Mouse (Mus musculus) neural tube, embryonic 13.5 days (tissue): ENCODE measurements at regions not wholly inside any gene's neighbourhood (a gene's known extent, or its start where the extent isn't known, plus 50 kb on each side); places are given as distances from the start of the nearest gene placed in this dataset.
A peak's percentile ranks its signal among the peaks of the same experiment; 100 is the strongest.
"Not testable (repeated sequence)": the region's sequence is repeated elsewhere in the genome, so short reads cannot be mapped to it uniquely, and the experiment has no call there.

Experiments used
- ATAC-seq: fragments of 200-750 bp; cut with Nextera tagmentation; 2 replicates; pipeline ENCODE4 v1.8.0; 2017; ENCODE audit warnings: low read depth, mild to moderate bottlenecking, moderate TSS enrichment, moderate library complexity
- H3K27ac ChIP-seq: fragments of 300-500 bp; sonication (generic); replicated peaks from 2 replicates; pipeline ENCODE4 v1.5.1; 2015; ENCODE audit warnings: moderate library complexity, mild to moderate bottlenecking, inconsistent platforms
- H3K27me3 ChIP-seq: fragments of 300-500 bp; sonication (generic); 2 replicates; pipeline ENCODE4 v1.6.1; 2015; ENCODE audit warnings: mild to moderate bottlenecking, inconsistent platforms
- H3K36me3 ChIP-seq: fragments of 300-500 bp; sonication (generic); 2 replicates; pipeline ENCODE4 v1.6.1; 2015; ENCODE audit warnings: mild to moderate bottlenecking, inconsistent platforms
- H3K4me1 ChIP-seq: fragments of 300-500 bp; sonication (generic); replicated peaks from 2 replicates; pipeline ENCODE4 v1.6.1; 2015; ENCODE audit warnings: inconsistent platforms
- H3K4me2 ChIP-seq: fragments of 300-500 bp; sonication (generic); 2 replicates; pipeline ENCODE4 v1.6.1; 2015; ENCODE audit warnings: inconsistent platforms, mild to moderate bottlenecking, moderate library complexity
- H3K4me3 ChIP-seq: fragments of 300-500 bp; sonication (generic); 2 replicates; pipeline ENCODE4 v1.5.1; 2015; ENCODE audit warnings: mild to moderate bottlenecking, inconsistent platforms
- H3K9ac ChIP-seq: fragments of 300-500 bp; sonication (generic); 2 replicates; pipeline ENCODE4 v1.6.1; 2015; ENCODE audit warnings: moderate library complexity, mild to moderate bottlenecking, inconsistent platforms
- H3K9me3 ChIP-seq: fragments of 300-500 bp; sonication (generic); 2 replicates; pipeline ENCODE4 v1.6.1; 2016; ENCODE audit warnings: inconsistent platforms
- WGBS: fragments of 180-500 bp; shearing (Covaris S2); methylation state at CpG from one replicate; pipeline ENCODE4 v1.1.7; 2015; 5-methylcytosine and 5-hydroxymethylcytosine counted together

DNA sequence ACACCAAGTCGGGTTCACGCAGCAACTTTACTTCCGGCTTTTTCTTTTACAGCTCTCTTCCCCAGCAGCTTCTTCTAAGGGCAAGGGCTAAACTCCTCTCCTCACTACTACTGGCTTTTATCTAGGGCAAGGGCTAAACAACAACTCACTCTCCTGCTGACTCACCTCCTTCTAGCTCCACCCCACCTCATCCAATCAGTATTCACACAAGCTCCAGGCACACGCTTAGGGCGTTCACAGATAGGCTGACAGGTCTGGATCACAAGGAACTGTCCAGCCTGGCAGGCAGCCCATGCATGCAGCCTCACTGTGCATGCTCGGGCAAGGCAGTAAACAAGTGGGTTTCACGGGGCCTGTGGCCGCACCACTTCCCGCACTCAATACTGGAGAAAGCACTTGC is 116.9 kb downstream of the 1700129C05Rik start:
- H3K4me1 ChIP-seq, ATAC-seq, H3K9me3 ChIP-seq, H3K9ac ChIP-seq, H3K36me3 ChIP-seq, H3K27ac ChIP-seq, H3K4me2 ChIP-seq, H3K27me3 ChIP-seq, H3K4me3 ChIP-seq: not testable (repeated sequence)
- 69% methylated on average over 9 of the region's 9 CpGs for WGBS

- H3K9ac ChIP-seq = no peak overlapping the region
- no peaks in the 10 kb centered on the region for H3K36me3 ChIP-seq
- no peaks in the 10 kb centered on the region for H3K4me1 ChIP-seq
- WGBS = 91% methylated on average over 3 of the region's 3 CpGs
- no peak overlapping the region for H3K4me3 ChIP-seq
- no peak overlapping the region for H3K27ac ChIP-seq
- H3K9me3 ChIP-seq = no peaks in the 10 kb centered on the region
- no peak for ATAC-seq
- H3K4me2 ChIP-seq = no peak overlapping the region
- H3K27me3 ChIP-seq = no peaks in the 10 kb centered on the region
Observed at GRCm38 (mm10) chr14:59009534-59009933, 133.2 kb downstream of the 1700129C05Rik start.

DNA sequence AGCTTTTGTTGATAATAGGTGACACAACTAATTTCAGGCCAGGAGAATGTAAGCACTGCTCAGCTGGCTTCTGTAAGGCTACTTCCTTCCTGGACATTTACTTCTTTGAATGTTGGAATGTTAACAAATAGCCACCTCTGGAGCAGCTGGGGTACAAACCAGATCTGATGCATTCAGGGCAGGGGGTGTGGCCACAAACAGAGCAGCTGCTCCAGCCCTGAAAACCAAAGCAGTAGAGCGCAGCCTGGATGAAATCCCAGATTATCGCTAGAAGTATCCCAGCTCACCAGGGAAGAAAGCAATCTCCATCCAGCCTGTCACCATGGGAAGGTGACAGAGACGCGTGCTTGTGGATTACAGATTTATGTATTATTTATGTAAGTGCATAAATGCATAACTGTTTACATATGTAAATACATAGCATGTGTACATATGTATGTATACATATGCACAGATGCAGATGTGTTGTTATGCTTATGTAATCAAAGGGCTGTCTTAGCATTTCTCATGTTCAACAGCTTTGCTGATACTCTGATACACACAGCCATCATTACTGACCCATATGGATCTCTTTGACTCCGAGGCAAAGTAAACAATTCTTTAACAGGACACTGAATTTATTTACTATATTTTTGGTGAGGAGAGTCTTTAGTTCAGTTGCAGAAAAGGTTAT is 143.5 kb downstream of the 1700129C05Rik start:
- H3K36me3 ChIP-seq = no peaks in the 10 kb centered on the region
- no peaks in the 10 kb centered on the region for H3K9me3 ChIP-seq
- H3K27ac ChIP-seq = no peak overlapping the region
- 70% methylated on average over 5 of the region's 5 CpGs for WGBS
- H3K9ac ChIP-seq = no peak overlapping the region
- no peak for ATAC-seq
- H3K27me3 ChIP-seq = no peaks in the 10 kb centered on the region
- no peak overlapping the region for H3K4me3 ChIP-seq
- no peak overlapping the region for H3K4me2 ChIP-seq
- H3K4me1 ChIP-seq = no peaks in the 10 kb centered on the region

DNA sequence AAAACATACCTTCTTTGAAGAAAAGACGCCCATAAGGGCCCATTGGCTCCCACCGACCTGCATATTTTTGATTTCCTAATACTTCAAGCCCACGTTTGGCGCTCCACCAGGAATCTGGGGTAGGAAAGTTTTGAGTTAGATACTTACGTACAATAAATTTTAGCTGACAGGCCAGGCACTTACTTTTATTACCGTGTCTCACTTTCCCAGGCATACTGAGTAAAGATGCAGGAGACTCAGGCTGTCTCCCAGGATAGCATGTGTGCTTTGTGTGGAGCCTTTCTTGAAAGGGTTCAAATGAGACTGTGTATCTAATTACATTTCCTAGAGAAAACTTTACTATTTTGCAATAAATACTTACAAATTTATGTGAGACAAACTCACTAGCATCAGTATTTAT is 147.7 kb downstream of the 1700129C05Rik start:
- H3K36me3 ChIP-seq = no peaks in the 10 kb centered on the region
- H3K27ac ChIP-seq = no peak overlapping the region
- H3K4me2 ChIP-seq = no peak overlapping the region
- no peak for ATAC-seq
- no peaks in the 10 kb centered on the region for H3K27me3 ChIP-seq
- H3K4me1 ChIP-seq = no peaks in the 10 kb centered on the region
- H3K4me3 ChIP-seq = no peak overlapping the region
- WGBS = 72% methylated on average over 6 of the region's 6 CpGs
- H3K9ac ChIP-seq = no peak overlapping the region
- H3K9me3 ChIP-seq = no peaks in the 10 kb centered on the region

- H3K27me3 ChIP-seq = peaks cover 2% of the 10 kb centered on the region
- no peak for ATAC-seq
- H3K9me3 ChIP-seq = no peaks in the 10 kb centered on the region
- no peak overlapping the region for H3K4me3 ChIP-seq
- H3K9ac ChIP-seq = no peak overlapping the region
- 84% methylated on average over 5 of the region's 5 CpGs for WGBS
- H3K27ac ChIP-seq = no peak overlapping the region
- no peak overlapping the region for H3K4me2 ChIP-seq
- H3K36me3 ChIP-seq = no peaks in the 10 kb centered on the region
- H3K4me1 ChIP-seq = peaks cover 20% of the 10 kb centered on the region
Observed at GRCm38 (mm10) chr14:58989644-58990217, 153.0 kb downstream of the 1700129C05Rik start.

GRCm38 (mm10) chr14:58987688-58988087 is 155.0 kb downstream of the 1700129C05Rik start:
- Histone ChIP-seq H3K4me2 (no peak overlapping the region), H3K4me3 (no peak overlapping the region), H3K9ac (no peak overlapping the region), H3K36me3 (no peaks in the 10 kb centered on the region), H3K27ac (no peak overlapping the region), H3K9me3 (no peaks in the 10 kb centered on the region), H3K4me1 (peaks cover 20% of the 10 kb centered on the region), H3K27me3 (peaks cover 2% of the 10 kb centered on the region)
- ATAC-seq = no peak
- 5% methylated on average over 8 of the region's 8 CpGs for WGBS

DNA sequence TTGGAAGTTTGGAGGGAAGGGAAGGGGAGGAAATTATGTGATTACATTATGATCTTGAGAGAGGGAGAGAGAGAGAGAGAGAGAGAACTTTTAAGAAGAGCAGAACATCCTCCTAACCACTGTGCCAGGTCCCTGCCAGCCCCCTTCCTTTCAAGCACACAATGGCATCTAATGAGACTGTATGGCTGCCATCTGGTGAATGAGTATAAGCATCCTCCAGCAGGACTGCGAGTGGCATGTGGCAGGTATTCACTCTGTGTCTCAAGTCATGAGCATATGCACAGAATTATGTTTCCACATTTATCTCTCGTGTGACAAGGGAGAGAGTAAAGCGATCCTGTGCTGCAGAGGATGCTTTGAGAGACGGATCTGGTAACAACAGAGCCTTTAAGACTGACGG is 156.9 kb downstream of the 1700129C05Rik start:
- 0 out of 2 replicates have a peak, but pooled peaks have one; percentile 43 for ATAC-seq
- Histone ChIP-seq H3K9ac (no peak overlapping the region), H3K4me1 (peaks cover 20% of the 10 kb centered on the region), H3K4me3 (no peak overlapping the region), H3K36me3 (no peaks in the 10 kb centered on the region), H3K9me3 (no peaks in the 10 kb centered on the region), H3K4me2 (no peak overlapping the region), H3K27ac (no peak overlapping the region), H3K27me3 (peaks cover 2% of the 10 kb centered on the region)
- WGBS = 55% methylated on average over 5 of the region's 5 CpGs

DNA sequence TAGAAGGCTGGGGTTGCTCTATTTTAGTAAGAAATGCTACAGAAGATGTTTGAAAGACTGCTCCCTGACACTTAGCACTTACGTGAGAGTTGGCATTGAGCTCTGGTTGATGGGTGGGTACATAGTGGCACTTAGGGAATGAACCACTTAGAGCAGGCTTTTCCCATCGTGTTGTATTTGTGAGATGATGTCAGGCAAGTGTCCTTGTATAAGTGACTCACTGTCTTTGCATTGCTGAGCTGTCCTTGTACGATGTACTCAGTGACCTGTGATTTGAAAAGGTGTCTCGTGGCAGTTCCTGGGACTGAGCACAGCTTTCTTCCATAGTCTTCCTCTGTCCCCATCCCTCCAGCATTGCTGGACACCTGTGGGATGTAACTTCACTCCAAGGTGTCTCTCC is 165.9 kb downstream of the 1700129C05Rik start:
- Histone ChIP-seq H3K36me3 (no peaks in the 10 kb centered on the region), H3K4me2 (no peak overlapping the region), H3K27ac (no peak overlapping the region), H3K9me3 (no peaks in the 10 kb centered on the region; the same call in 1 of the 2 replicates), H3K4me1 (no peaks in the 10 kb centered on the region), H3K4me3 (no peak overlapping the region), H3K9ac (no peak overlapping the region), H3K27me3 (no peaks in the 10 kb centered on the region)
- ATAC-seq = no peak
- 92% methylated on average over 4 of the region's 4 CpGs for WGBS

- no peak overlapping the region for H3K9ac ChIP-seq
- no peaks in the 10 kb centered on the region for H3K27me3 ChIP-seq
- no peaks in the 10 kb centered on the region; the same call in 1 of the 2 replicates for H3K9me3 ChIP-seq
- H3K27ac ChIP-seq = no peak overlapping the region
- no peak overlapping the region for H3K4me3 ChIP-seq
- no peak overlapping the region for H3K4me2 ChIP-seq
- no peaks in the 10 kb centered on the region for H3K4me1 ChIP-seq
- H3K36me3 ChIP-seq = no peaks in the 10 kb centered on the region
- ATAC-seq = no peak
- 69% methylated on average over 3 of the region's 3 CpGs for whole genome bisulfite sequencing
Observed at GRCm38 (mm10) chr14:58969248-58969647, 173.4 kb downstream of the 1700129C05Rik start.

- Histone ChIP-seq H3K9ac (no peak overlapping the region), H3K36me3 (no peaks in the 10 kb centered on the region), H3K4me1 (no peaks in the 10 kb centered on the region), H3K4me3 (no peak overlapping the region), H3K4me2 (no peak overlapping the region), H3K9me3 (no peaks in the 10 kb centered on the region), H3K27me3 (no peaks in the 10 kb centered on the region), H3K27ac (no peak overlapping the region)
- WGBS = 86% methylated on average over 5 of the region's 5 CpGs
- ATAC-seq = no peak
Observed at GRCm38 (mm10) chr14:58967975-58968374, 174.7 kb downstream of the 1700129C05Rik start.

DNA sequence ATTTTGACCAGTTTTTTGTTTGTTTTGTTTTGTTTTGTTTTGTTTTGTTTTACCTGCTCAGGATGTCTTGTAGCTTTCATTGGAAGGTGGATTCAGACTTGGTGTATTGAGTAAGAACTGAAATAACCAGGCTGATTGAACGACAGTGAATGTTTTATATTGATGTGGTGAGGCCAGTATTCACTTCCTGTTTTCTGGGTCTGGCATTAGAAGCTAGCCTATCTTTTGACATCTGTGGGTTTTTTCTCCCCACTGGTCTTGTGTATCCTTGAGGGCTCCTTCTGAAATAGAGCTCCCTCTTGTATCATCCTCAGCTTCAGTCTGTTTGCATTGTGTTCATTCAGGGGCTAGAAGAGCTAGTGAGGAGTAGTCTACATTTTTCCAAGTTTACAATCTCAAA is 175.5 kb downstream of the 1700129C05Rik start:
- Histone ChIP-seq H3K9ac (no peak overlapping the region), H3K27me3 (no peaks in the 10 kb centered on the region), H3K4me2 (no peak overlapping the region), H3K4me1 (no peaks in the 10 kb centered on the region), H3K36me3 (no peaks in the 10 kb centered on the region), H3K27ac (no peak overlapping the region), H3K9me3 (no peaks in the 10 kb centered on the region), H3K4me3 (no peak overlapping the region)
- WGBS = 95% methylated on average over 1 of the region's 1 CpGs
- no peak for ATAC-seq

- no peak for ATAC-seq
- Histone ChIP-seq H3K9me3 (no peaks in the 10 kb centered on the region), H3K27me3 (no peaks in the 10 kb centered on the region), H3K9ac (no peak overlapping the region), H3K4me3 (no peak overlapping the region), H3K36me3 (no peaks in the 10 kb centered on the region), H3K27ac (no peak overlapping the region), H3K4me2 (no peak overlapping the region), H3K4me1 (no peaks in the 10 kb centered on the region)
- WGBS = 96% methylated on average over 2 of the region's 2 CpGs
Observed at GRCm38 (mm10) chr14:58944958-58945357, 197.7 kb downstream of the 1700129C05Rik start.

DNA sequence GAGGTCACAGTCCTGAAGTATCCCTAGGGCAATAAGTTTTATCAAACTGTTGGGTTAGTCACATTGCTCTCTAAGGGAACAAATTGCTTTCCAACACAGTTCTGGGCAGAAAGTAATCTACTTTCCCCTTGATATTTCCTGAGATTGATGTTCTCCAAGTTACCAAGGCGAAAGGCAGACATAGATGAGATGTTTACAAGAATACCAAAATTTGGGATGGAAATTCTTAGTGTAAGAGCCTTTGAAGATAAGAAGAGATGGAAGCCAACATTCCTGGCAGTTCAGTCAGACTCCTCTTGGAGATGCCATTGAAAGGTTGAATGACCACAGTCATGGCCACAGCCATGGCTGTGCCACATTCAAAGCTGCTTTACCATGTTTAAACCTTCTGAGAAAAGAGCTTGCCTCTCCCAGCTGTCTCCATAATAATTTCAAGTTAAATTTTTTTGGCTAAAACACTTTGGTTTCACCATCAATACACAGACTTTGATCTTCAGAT is 199.4 kb downstream of the 1700129C05Rik start:
- H3K9me3 ChIP-seq = no peaks in the 10 kb centered on the region
- H3K27me3 ChIP-seq = no peaks in the 10 kb centered on the region
- H3K36me3 ChIP-seq = no peaks in the 10 kb centered on the region
- H3K9ac ChIP-seq = no peak overlapping the region
- H3K4me2 ChIP-seq = no peak overlapping the region
- H3K4me3 ChIP-seq = no peak overlapping the region
- no peak overlapping the region for H3K27ac ChIP-seq
- no peak for ATAC-seq
- WGBS = 88% methylated on average over 1 of the region's 1 CpGs
- H3K4me1 ChIP-seq = 0 out of 2 replicates have a peak, but pooled peaks cover 4% of the 10 kb centered on the region
